Mouse (Mus musculus): ENCODE measurements around the gene Atxn1. TPM values are rescaled to one million over a fixed set of nuclear protein-coding genes. Genes with fewer than 3 reads are reported as not detected.

Atxn1 gene
- polyA plus RNA-seq, 1 experiment, result 16.7 TPM

GRCm38 (mm10) chr13:45910348-45910747, 54.5 kb downstream of the Atxn1 start:
- TF ChIP-seq POLR2A (IDR thresholded peaks at IDR 0.05; ENCODE audit: borderline replicate concordance, extremely low read depth, low read depth, low read length) (no peak), CTCF (IDR thresholded peaks at IDR 0.05; ENCODE audit: insufficient read depth, low read length) (no peak)
- WGBS, result 86% methylated on average over 7 of the region's 7 CpGs
- H3K4me1 ChIP-seq (ENCODE audit: control insufficient read depth, insufficient read depth, low read length), result peaks cover 7% of the 10 kb centered on the region
- DNase-seq, result no peak
- no peak overlapping the region for H3K4me3 ChIP-seq (replicated peaks; ENCODE audit: extremely low read depth, low read depth, low read length)

GRCm38 (mm10) chr13:45907181-45907691, 57.6 kb downstream of the Atxn1 start:
- DNase-seq, result no peak
- no peak for TF ChIP-seq CTCF (IDR thresholded peaks at IDR 0.05; ENCODE audit: insufficient read depth, low read length)
- no peak for TF ChIP-seq POLR2A (IDR thresholded peaks at IDR 0.05; ENCODE audit: borderline replicate concordance, extremely low read depth, low read depth, low read length)
- Histone ChIP-seq H3K4me3 (replicated peaks; ENCODE audit: extremely low read depth, low read depth, low read length) (no peak overlapping the region), H3K4me1 (ENCODE audit: control insufficient read depth, insufficient read depth, low read length) (peaks cover 7% of the 10 kb centered on the region)
- 41% methylated on average over 6 of the region's 6 CpGs for WGBS

DNA sequence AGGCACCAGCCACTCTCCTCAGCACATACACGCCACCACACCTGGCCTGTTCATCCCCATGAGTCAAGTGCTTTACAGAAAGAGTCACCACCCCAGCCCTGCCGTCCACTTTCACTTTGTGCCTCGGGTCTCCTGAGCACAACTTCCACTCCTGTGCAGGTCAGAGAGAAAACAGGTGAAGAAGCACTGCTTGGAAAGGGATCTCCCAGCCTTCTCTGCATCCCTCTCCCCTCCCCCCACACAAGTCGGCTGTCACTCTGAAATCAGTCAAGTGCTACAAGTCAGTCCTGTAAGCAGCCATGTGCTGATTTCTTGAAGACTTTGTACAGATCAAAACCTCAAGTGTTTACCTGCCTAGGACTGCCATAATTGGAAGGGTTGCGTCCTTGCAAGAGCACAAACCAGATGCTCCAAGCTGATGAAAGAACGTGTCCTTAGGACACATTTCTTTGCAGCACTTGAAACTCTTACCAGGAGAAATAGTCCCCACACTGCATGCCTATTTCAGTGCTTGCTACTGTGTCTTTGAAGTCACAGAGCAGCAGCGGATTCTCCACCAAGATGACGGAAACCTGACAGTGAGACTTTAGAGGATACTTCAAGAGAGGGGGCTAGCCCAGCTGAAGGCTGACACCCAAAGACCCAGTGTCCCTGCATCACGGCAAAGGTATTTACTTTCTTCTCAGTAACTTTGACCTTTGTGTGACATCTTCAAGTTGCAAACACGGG, 58.2 kb downstream of the Atxn1 start:
- DNase-seq, result no peak
- Histone ChIP-seq H3K4me1 (ENCODE audit: control insufficient read depth, insufficient read depth, low read length) (peaks cover 7% of the 10 kb centered on the region), H3K4me3 (replicated peaks; ENCODE audit: extremely low read depth, low read depth, low read length) (no peak overlapping the region)
- no peak for TF ChIP-seq CTCF (IDR thresholded peaks at IDR 0.05; ENCODE audit: insufficient read depth, low read length)
- TF ChIP-seq POLR2A (IDR thresholded peaks at IDR 0.05; ENCODE audit: borderline replicate concordance, extremely low read depth, low read depth, low read length), result no peak
- WGBS, result 48% methylated on average over 10 of the region's 10 CpGs

- TF ChIP-seq POLR2A (IDR thresholded peaks at IDR 0.05; ENCODE audit: borderline replicate concordance, extremely low read depth, low read depth, low read length) (no peak), CTCF (IDR thresholded peaks at IDR 0.05; ENCODE audit: insufficient read depth, low read length) (no peak)
- DNase-seq, result no peak
- H3K4me1 ChIP-seq (ENCODE audit: control insufficient read depth, insufficient read depth, low read length), result peaks cover 7% of the 10 kb centered on the region
- H3K4me3 ChIP-seq (replicated peaks; ENCODE audit: extremely low read depth, low read depth, low read length), result no peak overlapping the region
- 56% methylated on average over 4 of the region's 4 CpGs for WGBS
Observed at GRCm38 (mm10) chr13:45904955-45905354, 59.9 kb downstream of the Atxn1 start.

GRCm38 (mm10) chr13:45904456-45904855, 60.4 kb downstream of the Atxn1 start:
- H3K4me3 ChIP-seq (replicated peaks; ENCODE audit: extremely low read depth, low read depth, low read length), result no peak overlapping the region
- DNase-seq, result no peak
- WGBS, result 61% methylated on average over 4 of the region's 4 CpGs
- H3K4me1 ChIP-seq (ENCODE audit: control insufficient read depth, insufficient read depth, low read length), result peaks cover 7% of the 10 kb centered on the region
- TF ChIP-seq CTCF (IDR thresholded peaks at IDR 0.05; ENCODE audit: insufficient read depth, low read length) (no peak), POLR2A (IDR thresholded peaks at IDR 0.05; ENCODE audit: borderline replicate concordance, extremely low read depth, low read depth, low read length) (no peak)

- 60% methylated on average over 12 of the region's 12 CpGs for WGBS
- H3K4me1 ChIP-seq (ENCODE audit: control insufficient read depth, insufficient read depth, low read length), result peaks cover 7% of the 10 kb centered on the region
- DNase-seq, result no peak
- H3K4me3 ChIP-seq (replicated peaks; ENCODE audit: extremely low read depth, low read depth, low read length), result no peak overlapping the region
- no peak for TF ChIP-seq CTCF (IDR thresholded peaks at IDR 0.05; ENCODE audit: insufficient read depth, low read length)
- no peak for TF ChIP-seq POLR2A (IDR thresholded peaks at IDR 0.05; ENCODE audit: borderline replicate concordance, extremely low read depth, low read depth, low read length)
Observed at GRCm38 (mm10) chr13:45903519-45904274, 61.1 kb downstream of the Atxn1 start.

DNA sequence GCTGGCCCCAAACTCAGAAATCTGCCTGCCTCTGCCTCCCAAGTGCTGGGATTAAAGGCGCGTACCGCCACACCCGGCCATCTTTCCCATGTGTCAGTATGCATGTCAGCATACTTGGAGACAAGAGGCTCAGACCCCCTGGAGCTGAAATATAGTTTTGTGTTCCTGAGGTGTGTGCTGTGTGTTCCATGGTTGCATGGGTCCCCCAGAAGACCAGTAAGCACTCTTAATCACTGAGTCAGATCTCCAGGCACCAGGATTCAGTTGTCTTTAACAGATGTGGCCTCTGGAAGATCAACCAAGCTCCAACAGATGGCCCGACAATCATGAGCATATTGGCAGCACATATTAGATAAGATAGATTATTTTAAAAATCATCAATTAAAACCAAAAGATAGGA, 62.4 kb downstream of the Atxn1 start:
- TF ChIP-seq CTCF (IDR thresholded peaks at IDR 0.05; ENCODE audit: insufficient read depth, low read length), result no peak
- no peak for TF ChIP-seq POLR2A (IDR thresholded peaks at IDR 0.05; ENCODE audit: borderline replicate concordance, extremely low read depth, low read depth, low read length)
- peaks cover 7% of the 10 kb centered on the region for H3K4me1 ChIP-seq (ENCODE audit: control insufficient read depth, insufficient read depth, low read length)
- 96% methylated on average over 5 of the region's 5 CpGs for WGBS
- H3K4me3 ChIP-seq (replicated peaks; ENCODE audit: extremely low read depth, low read depth, low read length), result no peak overlapping the region
- DNase-seq, result no peak

DNA sequence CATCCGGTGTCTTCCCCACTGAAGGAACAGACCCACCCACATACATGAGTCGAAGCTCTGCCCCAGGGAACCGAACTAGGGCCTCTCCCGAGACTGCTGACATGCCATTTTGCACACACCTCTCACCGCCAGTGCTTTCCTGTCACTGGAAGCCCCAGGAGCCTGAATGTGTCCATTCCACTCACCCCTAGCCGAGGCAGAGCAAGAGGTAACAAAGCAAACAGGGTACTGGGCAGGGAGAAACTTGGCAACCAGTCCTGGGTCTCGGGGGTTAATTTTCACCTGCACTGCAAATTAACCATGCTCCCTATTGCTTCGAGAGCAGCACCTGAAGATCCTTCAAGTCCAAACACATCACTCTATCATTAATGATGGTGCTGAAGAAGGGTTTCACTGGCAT, 64.0 kb downstream of the Atxn1 start:
- no peak overlapping the region for H3K4me3 ChIP-seq (replicated peaks; ENCODE audit: extremely low read depth, low read depth, low read length)
- no peak for DNase-seq
- no peaks in the 10 kb centered on the region for H3K4me1 ChIP-seq (ENCODE audit: control insufficient read depth, insufficient read depth, low read length)
- 63% methylated on average over 8 of the region's 8 CpGs for WGBS
- TF ChIP-seq POLR2A (IDR thresholded peaks at IDR 0.05; ENCODE audit: borderline replicate concordance, extremely low read depth, low read depth, low read length) (no peak), CTCF (IDR thresholded peaks at IDR 0.05; ENCODE audit: insufficient read depth, low read length) (no peak)

DNA sequence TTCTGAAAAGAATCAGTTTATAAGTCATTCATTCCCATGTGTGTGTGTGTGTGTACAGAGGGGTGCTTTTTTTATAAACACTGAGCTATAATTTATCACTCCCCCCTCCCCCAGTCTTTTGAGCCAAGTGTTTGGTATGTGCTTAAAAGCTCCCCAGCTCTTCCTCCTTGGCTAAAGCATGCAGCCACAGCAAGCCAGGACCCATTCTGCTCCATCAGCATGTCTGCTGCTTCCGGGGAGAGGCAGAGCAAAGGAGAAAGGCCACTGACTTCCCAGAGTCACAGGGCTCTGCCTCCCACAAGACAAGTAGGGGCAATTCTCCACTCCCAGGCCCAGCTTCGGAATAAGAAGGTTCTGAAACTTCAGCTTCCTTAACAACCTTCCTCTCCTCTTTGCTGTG, 67.2 kb downstream of the Atxn1 start:
- no peak for TF ChIP-seq CTCF (IDR thresholded peaks at IDR 0.05; ENCODE audit: insufficient read depth, low read length)
- no peak for TF ChIP-seq POLR2A (IDR thresholded peaks at IDR 0.05; ENCODE audit: borderline replicate concordance, extremely low read depth, low read depth, low read length)
- 39% methylated on average over 2 of the region's 2 CpGs for WGBS
- Histone ChIP-seq H3K4me3 (replicated peaks; ENCODE audit: extremely low read depth, low read depth, low read length) (no peak overlapping the region), H3K4me1 (ENCODE audit: control insufficient read depth, insufficient read depth, low read length) (no peaks in the 10 kb centered on the region)
- no peak for DNase-seq

Data from lung, adult 2 months (tissue).